Mouse (Mus musculus) ovary, postnatal 14 days (tissue): ENCODE results near the gene Cd9.

ENCODE experiments used
- DNase-seq: peaks from one replicate; pipeline ENCODE4 v3.0.0; 2022; ENCODE audit warnings: low spot score

The Cd9 gene

DNA sequence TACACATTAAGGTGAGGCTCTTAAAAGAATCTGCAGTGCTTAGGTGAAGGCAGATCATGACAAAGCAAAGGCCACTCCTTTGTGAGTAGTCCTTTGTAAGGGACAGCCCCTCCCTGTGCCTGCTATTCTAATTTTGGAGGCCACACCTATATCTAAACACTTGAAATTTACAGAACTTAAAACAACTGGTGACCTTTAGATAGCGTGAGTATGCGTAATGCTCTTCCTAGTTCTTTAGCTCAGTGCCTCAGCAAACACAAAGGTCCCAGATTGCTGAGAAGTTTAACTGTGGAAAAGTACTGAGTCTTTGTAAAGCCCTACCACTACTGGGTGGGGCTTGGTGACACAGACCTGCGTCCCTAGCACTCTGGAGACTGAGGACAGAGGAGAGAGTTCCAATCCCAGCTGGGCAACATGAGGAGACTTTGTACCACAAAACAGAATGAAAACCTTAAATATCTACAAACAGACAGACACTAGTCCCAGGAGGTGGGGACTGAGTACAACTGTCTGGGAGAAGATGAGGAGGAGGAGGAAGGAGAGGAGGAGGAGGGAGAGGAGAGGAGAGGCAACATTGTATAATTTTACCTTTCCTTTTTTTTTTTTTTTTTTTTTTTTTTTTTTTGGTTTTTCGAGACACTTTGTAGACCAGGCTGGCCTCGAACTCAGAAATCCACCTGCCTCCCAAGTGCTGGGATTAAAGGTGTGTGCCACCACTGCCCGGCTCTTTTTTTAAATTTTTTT, 60.7 kb downstream of the Cd9 start:
- no peak for DNase-seq

DNA sequence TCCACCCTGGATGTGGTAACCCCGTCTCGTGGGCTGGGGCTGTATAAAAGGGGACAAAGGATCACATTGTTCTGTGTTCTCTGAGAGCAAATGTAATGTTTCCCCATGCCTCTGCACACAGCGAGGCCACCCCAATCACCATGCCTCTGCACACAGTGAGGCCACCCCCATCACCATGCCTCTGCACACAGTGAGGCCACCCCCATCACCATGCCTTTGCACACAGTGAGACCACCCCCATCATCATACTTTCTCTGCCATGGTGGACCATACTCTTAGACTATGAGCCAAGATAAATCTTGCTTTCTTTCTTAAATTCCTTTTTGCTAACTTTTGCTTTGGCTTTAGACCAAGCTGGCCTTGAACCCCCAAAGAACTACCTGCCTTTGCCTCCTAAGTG, 61.3 kb downstream of the Cd9 start:
- no peak for DNase-seq

DNA sequence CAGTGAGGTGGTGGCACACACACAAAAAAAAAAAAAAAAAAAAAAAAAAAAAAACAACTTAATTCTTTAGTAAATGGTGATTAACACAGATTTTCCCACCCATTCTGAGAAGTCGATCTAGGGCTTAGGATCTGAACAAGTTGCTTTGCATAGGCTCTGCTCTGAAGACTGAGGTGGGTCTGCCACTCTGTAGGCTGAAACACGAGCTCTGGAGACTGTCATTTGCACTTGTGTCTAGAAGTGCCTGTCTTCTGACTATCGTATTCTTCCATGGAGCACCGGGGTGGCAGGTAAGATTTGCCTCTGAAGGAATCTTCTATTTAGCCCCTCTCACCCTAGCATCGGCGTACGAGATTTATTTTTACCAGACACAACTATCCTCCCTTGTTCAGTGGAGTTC, 62.1 kb downstream of the Cd9 start:
- DNase-seq: no peak

DNA sequence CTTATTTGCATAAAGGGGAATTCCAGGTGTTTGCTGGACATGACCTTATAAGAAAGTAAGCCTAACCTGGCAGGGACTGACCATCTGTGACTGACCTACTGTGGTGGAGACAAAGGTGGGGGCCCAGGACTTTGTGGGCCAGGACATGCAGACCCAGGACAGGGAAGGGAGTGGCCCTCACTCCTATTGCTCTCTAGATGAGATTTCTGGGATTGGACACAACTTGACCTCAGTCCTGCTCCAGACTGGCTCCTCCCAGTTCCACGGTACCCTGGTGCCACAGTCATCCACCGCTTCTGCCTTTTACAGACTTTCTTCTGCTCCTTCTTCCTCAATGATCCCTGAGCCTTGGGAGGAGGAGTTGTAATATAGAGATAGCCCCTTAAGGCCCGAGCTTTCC, 63.6 kb downstream of the Cd9 start:
- no peak for DNase-seq

- DNase-seq: no peak
Measured at GRCm38 (mm10) chr6:125430358-125430958, 64.1 kb downstream of the Cd9 start.

- DNase-seq: no peak
Measured at GRCm38 (mm10) chr6:125429741-125430140, 64.8 kb downstream of the Cd9 start.

GRCm38 (mm10) chr6:125426383-125427360, 67.9 kb downstream of the Cd9 start:
- peak; percentile 70 for DNase-seq

GRCm38 (mm10) chr6:125425205-125426090, 69.1 kb downstream of the Cd9 start:
- DNase-seq: no peak

- DNase-seq: no peak
Measured at GRCm38 (mm10) chr6:125424156-125424555, 70.4 kb downstream of the Cd9 start.

GRCm38 (mm10) chr6:125423507-125423906, 71.1 kb downstream of the Cd9 start:
- DNase-seq: no peak

DNA sequence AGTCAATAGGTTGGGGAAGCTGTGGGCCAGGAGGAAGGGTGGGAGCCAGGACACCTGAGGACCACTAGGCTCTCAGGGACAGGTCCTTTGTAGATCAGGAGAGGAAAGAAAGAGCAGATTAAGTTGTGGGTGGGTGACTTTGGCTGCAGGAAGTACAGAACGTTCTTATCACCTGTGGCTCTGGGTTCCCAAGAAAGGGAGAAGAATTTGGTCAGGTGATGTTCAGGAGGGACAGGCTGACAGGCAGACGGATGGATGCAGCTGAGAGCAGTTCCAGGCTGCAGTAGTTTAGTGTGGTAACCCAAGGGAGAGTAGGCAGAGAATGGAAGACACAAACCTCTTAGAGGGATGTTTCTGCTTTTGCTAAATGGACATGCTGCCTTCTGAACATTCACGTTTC, 71.5 kb downstream of the Cd9 start:
- no peak for DNase-seq

DNA sequence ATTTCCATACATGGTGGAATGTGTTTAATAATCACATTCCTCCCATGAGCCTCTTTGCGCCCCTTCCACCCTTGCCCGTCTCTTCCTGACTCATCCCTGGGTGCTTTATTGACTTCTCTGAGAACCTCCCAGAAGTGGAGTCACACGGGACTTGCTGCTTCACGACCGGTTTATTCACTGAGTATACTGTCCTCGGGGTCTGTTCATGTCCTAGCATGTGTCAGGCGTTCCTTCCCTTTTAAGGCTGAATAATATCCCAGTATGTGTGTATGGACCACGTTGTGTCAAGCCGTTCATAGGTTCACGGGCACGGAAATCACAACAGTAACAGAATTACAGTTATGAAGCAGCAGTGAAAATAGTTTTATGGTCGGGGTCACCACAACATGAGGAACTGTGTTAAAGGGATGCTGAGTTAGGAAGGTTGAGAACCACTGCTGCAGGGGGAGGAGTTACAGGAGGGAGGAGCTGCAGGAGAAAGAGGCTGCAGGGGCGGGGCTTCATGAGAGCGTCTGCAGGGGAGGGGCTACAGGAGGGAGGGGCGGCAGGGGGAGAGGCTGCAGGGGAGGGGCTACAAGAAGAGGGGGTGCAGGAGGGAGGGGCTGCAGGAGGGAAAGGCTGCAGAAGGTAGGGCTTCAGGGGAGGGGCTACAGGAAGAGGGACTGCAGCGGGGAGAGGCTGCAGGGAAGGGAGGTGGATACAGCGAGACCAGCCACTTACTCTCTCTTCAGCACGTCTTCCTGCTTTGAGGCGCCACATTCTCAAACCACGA, 72.4 kb downstream of the Cd9 start:
- DNase-seq: peak; percentile 56

DNA sequence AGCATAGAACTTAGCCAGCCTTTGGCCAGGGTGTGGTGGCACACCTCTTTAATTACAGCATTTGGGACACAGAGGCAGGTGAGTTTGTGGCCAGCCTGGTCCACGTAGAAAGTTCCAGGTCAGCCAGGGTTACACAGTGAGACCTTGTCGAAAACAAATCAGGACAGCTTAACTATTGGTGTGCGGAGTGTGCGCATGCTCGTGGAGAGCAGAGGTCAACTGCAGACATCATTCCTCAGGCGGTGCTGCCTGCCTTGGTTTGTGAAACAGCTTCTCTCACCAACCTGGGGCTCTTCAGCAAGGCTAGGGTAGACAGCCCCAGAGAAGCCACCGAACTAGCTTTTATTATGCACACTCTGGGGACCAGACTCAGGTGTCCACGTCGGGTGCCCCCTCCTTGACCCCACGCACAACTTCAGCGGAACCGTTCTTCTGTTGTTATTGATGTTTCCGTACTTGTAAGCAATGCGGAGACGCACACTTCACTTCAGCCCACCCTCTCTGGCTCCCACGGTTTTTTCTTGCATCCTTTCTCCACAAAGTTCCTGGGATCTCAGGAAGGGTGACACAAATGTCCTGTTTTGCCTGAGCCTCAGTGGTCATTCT, 74.0 kb downstream of the Cd9 start:
- DNase-seq: no peak

GRCm38 (mm10) chr6:125418744-125419143, 75.8 kb downstream of the Cd9 start:
- peak; percentile 86 for DNase-seq

GRCm38 (mm10) chr6:125413326-125413725, 81.3 kb downstream of the Cd9 start:
- no peak for DNase-seq

DNA sequence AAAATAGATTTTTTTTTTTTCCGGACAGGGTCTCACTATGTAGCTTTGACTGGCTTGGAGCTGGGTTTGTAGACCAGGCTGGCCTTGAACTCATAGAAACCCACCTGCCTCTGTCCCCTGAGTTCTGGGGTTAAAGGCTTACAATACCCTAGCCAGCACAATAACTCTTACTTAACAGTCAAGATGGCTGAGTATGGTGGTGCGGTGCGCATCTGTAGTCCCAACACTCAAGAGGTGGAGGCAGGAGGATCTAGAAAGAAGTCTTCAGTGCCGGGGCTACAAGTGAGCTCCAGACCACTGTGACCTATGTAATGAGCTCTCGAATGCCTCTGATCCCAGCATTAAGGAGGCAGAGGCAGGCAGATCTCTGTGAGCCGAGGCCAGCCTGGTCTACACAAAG, 82.9 kb downstream of the Cd9 start:
- DNase-seq: no peak

DNA sequence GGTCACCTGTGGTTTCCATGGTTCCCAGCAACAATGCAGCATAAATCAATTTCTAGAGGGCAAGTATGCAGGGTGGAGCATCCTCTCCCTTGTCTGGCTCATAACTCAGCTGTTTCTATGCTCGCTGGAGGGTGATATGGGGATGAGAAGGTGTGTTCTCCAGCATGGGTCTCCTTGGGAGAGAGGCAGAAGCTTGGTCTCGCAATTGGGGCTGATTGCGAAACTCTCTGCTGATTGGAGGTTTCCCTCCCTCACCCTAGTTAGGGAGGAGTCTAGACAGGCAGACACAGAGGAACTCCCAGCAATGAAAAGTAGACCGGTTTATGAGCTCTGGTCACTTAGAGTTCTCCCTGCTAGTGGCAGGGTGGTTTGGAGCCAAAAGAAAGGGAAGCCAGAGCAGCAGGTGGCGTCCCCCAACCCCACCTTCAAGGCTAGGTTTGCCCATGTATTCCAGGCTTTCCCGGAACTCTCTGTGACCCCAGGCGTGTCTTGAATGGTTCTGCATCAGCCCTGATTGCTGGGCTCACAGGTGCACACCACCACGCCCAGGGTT, 83.5 kb downstream of the Cd9 start:
- no peak for DNase-seq

DNA sequence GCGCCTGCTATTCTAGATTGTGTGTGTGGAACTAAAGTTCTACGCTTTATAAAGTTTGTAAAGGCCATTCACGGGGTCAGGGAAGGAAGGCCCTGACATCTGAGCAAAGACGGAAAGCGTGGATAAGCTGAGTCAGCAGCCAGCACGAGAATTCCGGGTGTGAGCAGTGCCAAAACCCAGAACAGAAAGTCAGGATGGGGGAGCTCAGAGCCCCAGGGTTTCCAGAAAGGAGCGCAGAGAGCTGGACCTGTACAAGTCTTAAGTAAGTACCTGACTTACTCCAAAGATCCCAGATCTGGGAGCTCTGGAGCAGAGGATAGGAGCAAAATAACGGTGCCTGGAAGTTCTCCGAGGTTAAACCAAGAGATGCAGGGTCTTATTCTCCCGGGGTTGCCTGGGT, 84.0 kb downstream of the Cd9 start:
- no peak for DNase-seq
